Comparison of ENCODE assay signal across 13 mouse cellular contexts in the genomic region with DNA sequence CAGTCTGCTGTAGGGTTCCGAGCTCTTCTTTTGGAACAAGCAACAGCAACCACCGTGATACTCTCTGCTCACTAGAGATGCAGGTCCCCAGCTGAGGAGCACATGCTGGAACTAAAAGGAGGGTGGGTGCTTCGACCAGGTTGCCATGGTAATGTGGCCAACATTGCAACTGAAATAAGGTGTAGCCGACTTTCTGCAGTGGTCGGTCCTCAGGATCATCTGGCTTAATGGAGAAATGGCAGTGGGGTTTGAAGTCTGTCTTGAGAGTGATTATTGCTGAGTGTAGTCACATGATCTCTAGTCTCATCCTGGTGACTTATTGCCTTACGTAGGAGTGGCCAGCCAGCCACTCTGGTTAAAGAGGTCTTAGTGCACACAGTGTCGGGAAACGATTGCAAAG.
"Had no signal": no experiment of that assay in that cellular context is flagged by ENCODE, and none has a peak within 500 bp of the region (broad histone marks: within the 10 kb centered on the region; RNA-seq: fewer than 3 reads in every experiment).

No protein-coding gene starts in this region.

- H3K4me2 ChIP-seq: lung, embryonic 14.5 days; midbrain, embryonic 12.5 days; midbrain, embryonic 15.5 days; neural tube, embryonic 12.5 days; stomach, embryonic 15.5 days had no signal

- H3K4me3 ChIP-seq: midbrain, embryonic 12.5 days; midbrain, embryonic 15.5 days; neural tube, embryonic 12.5 days; stomach, embryonic 15.5 days had no signal

- H3K9me3 ChIP-seq: midbrain, embryonic 12.5 days; midbrain, embryonic 15.5 days; neural tube, embryonic 12.5 days; stomach, embryonic 15.5 days had no signal

- DNase-seq: lung, adult 18-20 months; lung, embryonic 14.5 days; lung, postnatal 10 days; lung, postnatal 4 days; right cerebral cortex, postnatal 14 days; thymus, adult 2 months; thymus, postnatal 25 days; thymus, postnatal 4 days had no signal

- H3K4me1 ChIP-seq: midbrain, embryonic 12.5 days; midbrain, embryonic 15.5 days; neural tube, embryonic 12.5 days; stomach, embryonic 15.5 days had no signal

- H3K9ac ChIP-seq: lung, embryonic 14.5 days; midbrain, embryonic 12.5 days; midbrain, embryonic 15.5 days; neural tube, embryonic 12.5 days; stomach, embryonic 15.5 days had no signal

- ATAC-seq: midbrain, embryonic 15.5 days had no signal

- H3K27ac ChIP-seq: midbrain, embryonic 12.5 days; midbrain, embryonic 15.5 days; neural tube, embryonic 12.5 days; stomach, embryonic 15.5 days; stomach, postnatal 0 days had no signal

- H3K27me3 ChIP-seq: midbrain, embryonic 12.5 days; midbrain, embryonic 15.5 days; neural tube, embryonic 12.5 days; stomach, embryonic 15.5 days had no signal
